Mouse (Mus musculus): Measurements from ENCODE around the gene Vstm2b.

Gene Vstm2b

GRCm38 (mm10) chr7:40898096-40898710, at the start of gene Vstm2b:
Gene Vstm2b (plus strand): TSS chr7:40898328.
- in situ Hi-C loops (cut with MboI, MseI), result no loop called here

- in situ Hi-C loops (cut with MboI, MseI), result no loop called here
These were observed 42.0 kb upstream of the Vstm2b start for GRCm38 (mm10) chr7:40856088-40856625.

- in situ Hi-C loops (cut with MboI, MseI), result no loop called here
These were observed 24.6 kb upstream of the Vstm2b start for GRCm38 (mm10) chr7:40873380-40873990.

- in situ Hi-C loops (cut with MboI, MseI), result no loop called here
These were observed 13.2 kb upstream of the Vstm2b start for GRCm38 (mm10) chr7:40884855-40885489.

GRCm38 (mm10) chr7:40888358-40888757, 9.8 kb upstream of the Vstm2b start:
- in situ Hi-C loops (cut with MboI, MseI), result no loop called here

- in situ Hi-C loops (cut with MboI, MseI), result no loop called here
These were observed 1.2 kb upstream of the Vstm2b start for GRCm38 (mm10) chr7:40896964-40897363.

- in situ Hi-C loops (cut with MboI, MseI), result no loop called here
These were observed 715 bp downstream of the Vstm2b start for GRCm38 (mm10) chr7:40898711-40899375.

GRCm38 (mm10) chr7:40899376-40900265, 1.5 kb downstream of the Vstm2b start:
- in situ Hi-C loops (cut with MboI, MseI), result no loop called here

- in situ Hi-C loops (cut with MboI, MseI), result no loop called here
These were observed 3.1 kb downstream of the Vstm2b start for GRCm38 (mm10) chr7:40901201-40901600.

- in situ Hi-C loops (cut with MboI, MseI), result no loop called here
These were observed 4.4 kb downstream of the Vstm2b start for GRCm38 (mm10) chr7:40902506-40902905.

GRCm38 (mm10) chr7:40906484-40906883, 8.4 kb downstream of the Vstm2b start:
- in situ Hi-C loops (cut with MboI, MseI), result no loop called here

- in situ Hi-C loops (cut with MboI, MseI), result loop anchor here (10.0 kb wide), 1 partner anchor 622 kb away; no protein-coding TSS in a partner anchor
These were observed 18.6 kb downstream of the Vstm2b start for GRCm38 (mm10) chr7:40916761-40917160.

GRCm38 (mm10) chr7:40920118-40920517, 22.0 kb downstream of the Vstm2b start:
- in situ Hi-C loops (cut with MboI, MseI), result no loop called here

GRCm38 (mm10) chr7:40921281-40921680, 23.2 kb downstream of the Vstm2b start:
- in situ Hi-C loops (cut with MboI, MseI), result no loop called here

GRCm38 (mm10) chr7:40922871-40923270, 24.7 kb downstream of the Vstm2b start:
- in situ Hi-C loops (cut with MboI, MseI), result no loop called here

- in situ Hi-C loops (cut with MboI, MseI), result no loop called here
These were observed 30.3 kb downstream of the Vstm2b start for GRCm38 (mm10) chr7:40928391-40928790.

- in situ Hi-C loops (cut with MboI, MseI), result no loop called here
These were observed 38.6 kb downstream of the Vstm2b start for GRCm38 (mm10) chr7:40936617-40937212.

GRCm38 (mm10) chr7:40939371-40939770, 41.2 kb downstream of the Vstm2b start:
- in situ Hi-C loops (cut with MboI, MseI), result no loop called here

- in situ Hi-C loops (cut with MboI, MseI), result no loop called here
These were observed 44.3 kb downstream of the Vstm2b start for GRCm38 (mm10) chr7:40942233-40942935.

All from regulatory T cell (primary cell).